Mouse (Mus musculus): ENCODE data around the gene Ltf.
A peak's percentile ranks its signal among the peaks of the same experiment; 100 is the strongest.

Ltf gene

GRCm38 (mm10) chr9:111019022-111019421 is at the start of gene Ltf:
Gene Ltf (plus strand): TSS chr9:111019271.
- no peak for DNase-seq (ENCODE audit: low spot score in 2 of 2)

GRCm38 (mm10) chr9:110979411-110979810 is 39.7 kb upstream of the Ltf start:
- no peak for DNase-seq (ENCODE audit: low spot score in 2 of 2)

GRCm38 (mm10) chr9:110982351-110982750 is 36.7 kb upstream of the Ltf start:
- no peak for DNase-seq (ENCODE audit: low spot score in 2 of 2)

- no peak for DNase-seq (ENCODE audit: low spot score in 2 of 2)
Measured at GRCm38 (mm10) chr9:110984096-110984495, 35.0 kb upstream of the Ltf start.

- DNase-seq (ENCODE audit: low spot score in 2 of 2) = no peak
Measured at GRCm38 (mm10) chr9:110985541-110985940, 33.5 kb upstream of the Ltf start.

GRCm38 (mm10) chr9:110985951-110986350 is 33.1 kb upstream of the Ltf start:
- no peak for DNase-seq (ENCODE audit: low spot score in 2 of 2)

GRCm38 (mm10) chr9:110987331-110987730 is 31.7 kb upstream of the Ltf start:
- no peak for DNase-seq (ENCODE audit: low spot score in 2 of 2)

- no peak for DNase-seq (ENCODE audit: low spot score in 2 of 2)
Measured at GRCm38 (mm10) chr9:110988078-110988477, 31.0 kb upstream of the Ltf start.

GRCm38 (mm10) chr9:110989141-110989540 is 29.9 kb upstream of the Ltf start:
- no peak for DNase-seq (ENCODE audit: low spot score in 2 of 2)

- DNase-seq (ENCODE audit: low spot score in 2 of 2) = no peak
Measured at GRCm38 (mm10) chr9:110989543-110989942, 29.5 kb upstream of the Ltf start.

GRCm38 (mm10) chr9:110990204-110990603 is 28.9 kb upstream of the Ltf start, which contains the start of gene Rtp3:
Gene Rtp3 (minus strand): TSS chr9:110990583.
- no peak for DNase-seq (ENCODE audit: low spot score in 2 of 2)

- no peak for DNase-seq (ENCODE audit: low spot score in 2 of 2)
Measured at GRCm38 (mm10) chr9:110993281-110993709, 25.8 kb upstream of the Ltf start.

- peak; percentile 84 to 85 for DNase-seq (ENCODE audit: low spot score in 2 of 2)
Measured at GRCm38 (mm10) chr9:110994716-110995172, 24.3 kb upstream of the Ltf start.

- peak; percentile 71 to 83 for DNase-seq (ENCODE audit: low spot score in 2 of 2)
Measured at GRCm38 (mm10) chr9:110997245-110997644, 21.8 kb upstream of the Ltf start.

GRCm38 (mm10) chr9:110999056-110999455 is 20.0 kb upstream of the Ltf start:
- DNase-seq (ENCODE audit: low spot score in 2 of 2) = no peak

GRCm38 (mm10) chr9:110999856-111000255 is 19.2 kb upstream of the Ltf start:
- no peak for DNase-seq (ENCODE audit: low spot score in 2 of 2)

- no peak for DNase-seq (ENCODE audit: low spot score in 2 of 2)
Measured at GRCm38 (mm10) chr9:111001621-111002020, 17.4 kb upstream of the Ltf start.

- no peak for DNase-seq (ENCODE audit: low spot score in 2 of 2)
Measured at GRCm38 (mm10) chr9:111003279-111003678, 15.8 kb upstream of the Ltf start.

- DNase-seq (ENCODE audit: low spot score in 2 of 2) = no peak
Measured at GRCm38 (mm10) chr9:111006544-111006943, 12.5 kb upstream of the Ltf start.

GRCm38 (mm10) chr9:111009763-111010162 is 9.3 kb upstream of the Ltf start:
- no peak for DNase-seq (ENCODE audit: low spot score in 2 of 2)

GRCm38 (mm10) chr9:111011550-111011949 is 7.5 kb upstream of the Ltf start:
- DNase-seq (ENCODE audit: low spot score in 2 of 2) = no peak

GRCm38 (mm10) chr9:111012041-111012440 is 7.0 kb upstream of the Ltf start:
- no peak for DNase-seq (ENCODE audit: low spot score in 2 of 2)

GRCm38 (mm10) chr9:111015658-111016057 is 3.4 kb upstream of the Ltf start:
- DNase-seq (ENCODE audit: low spot score in 2 of 2) = no peak

- DNase-seq (ENCODE audit: low spot score in 2 of 2) = no peak
Measured at GRCm38 (mm10) chr9:111026791-111027190, 7.7 kb downstream of the Ltf start.

All from right cerebral cortex, postnatal 10 days (tissue).